Mouse (Mus musculus): ENCODE measurements around the gene Ins2. TPM values are rescaled to one million over a fixed set of nuclear protein-coding genes. Genes with fewer than 3 reads are reported as not detected.
A peak's percentile ranks its signal among the peaks of the same experiment; 100 is the strongest.

Ins2 gene
- polyA plus RNA-seq, 1 experiment, result not detected

- Histone ChIP-seq H3K79me2 (ENCODE audit: control insufficient read depth, insufficient read depth) (no peaks in the 10 kb centered on the region), H3K36me3 (ENCODE audit: control insufficient read depth, insufficient read depth) (no peaks in the 10 kb centered on the region), H3K4me3 (ENCODE audit: insufficient read depth, poor library complexity, severe bottlenecking) (no peak overlapping the region), H3ac (ENCODE audit: control insufficient read depth, insufficient read length, low read depth) (no peak overlapping the region), H3K27me3 (ENCODE audit: control insufficient read depth, insufficient read depth, insufficient read length) (peaks cover 11% of the 10 kb centered on the region), H3K79me3 (ENCODE audit: low read depth) (no peaks in the 10 kb centered on the region)
- no peak for TF ChIP-seq MYOD1 (IDR thresholded peaks at IDR 0.05; ENCODE audit: control insufficient read depth, insufficient read length, low read depth)
These were observed 112.5 kb downstream of the Ins2 start for GRCm38 (mm10) chr7:142630691-142631090.

GRCm38 (mm10) chr7:142629806-142630205 lies 113.4 kb downstream of the Ins2 start:
- Histone ChIP-seq H3K79me2 (ENCODE audit: control insufficient read depth, insufficient read depth) (no peaks in the 10 kb centered on the region), H3K36me3 (ENCODE audit: control insufficient read depth, insufficient read depth) (no peaks in the 10 kb centered on the region), H3K4me3 (ENCODE audit: insufficient read depth, poor library complexity, severe bottlenecking) (no peak overlapping the region), H3ac (ENCODE audit: control insufficient read depth, insufficient read length, low read depth) (no peak overlapping the region), H3K27me3 (ENCODE audit: control insufficient read depth, insufficient read depth, insufficient read length) (peaks cover 6% of the 10 kb centered on the region), H3K79me3 (ENCODE audit: low read depth) (no peaks in the 10 kb centered on the region)
- TF ChIP-seq MYOD1 (IDR thresholded peaks at IDR 0.05; ENCODE audit: control insufficient read depth, insufficient read length, low read depth) (no peak), CEBPB (IDR thresholded peaks at IDR 0.05; ENCODE audit: low read depth) (no peak), CTCF (IDR thresholded peaks at IDR 0.05; ENCODE audit: control insufficient read depth, insufficient read depth, insufficient read length) (no peak), USF1 (IDR thresholded peaks at IDR 0.05; ENCODE audit: low read depth) (no peak), FOSL1 (IDR thresholded peaks at IDR 0.05; ENCODE audit: insufficient read depth, low read length, poor library complexity, severe bottlenecking) (no peak), MAX (IDR thresholded peaks at IDR 0.05) (no peak), MYOG (IDR thresholded peaks at IDR 0.05; ENCODE audit: control insufficient read depth, extremely low read depth, insufficient read length) (no peak)

Small RNAs within 50 kb of the gene (microRNA-seq; reads per million reads assigned to microRNA genes)
- 25.4 reads per million, percentile 65 among the genes with 10 or more reads in this experiment for gene Mir483 (ENCODE audit: borderline microRNAs expressed)

Other genes starting within 250 kb of the Ins2 start
- gene Tnnt3, start 244.5 kb downstream of the Ins2 start, polyA plus RNA-seq (2012; fragmentation: generic; extraction: Trizol), result 6.8 TPM
- gene Mrpl23, start 210.7 kb downstream of the Ins2 start, polyA plus RNA-seq (2012; fragmentation: generic; extraction: Trizol), result 72.2 TPM
- 5.5 TPM for gene Igf2, start 76.6 kb downstream of the Ins2 start, polyA plus RNA-seq (2012; fragmentation: generic; extraction: Trizol)
- 0.01 TPM for gene Gm49394, start 73.4 kb downstream of the Ins2 start, polyA plus RNA-seq (2012; fragmentation: generic; extraction: Trizol)
- not detected for gene Th, start 187.7 kb upstream of the Ins2 start, polyA plus RNA-seq (2012; fragmentation: generic; extraction: Trizol)
- 0.04 TPM for gene Ascl2, start 225.9 kb upstream of the Ins2 start, polyA plus RNA-seq (2012; fragmentation: generic; extraction: Trizol)

All from C2C12 (cell line).